8 mouse cellular contexts compared by ENCODE assay signal in the genomic region with DNA sequence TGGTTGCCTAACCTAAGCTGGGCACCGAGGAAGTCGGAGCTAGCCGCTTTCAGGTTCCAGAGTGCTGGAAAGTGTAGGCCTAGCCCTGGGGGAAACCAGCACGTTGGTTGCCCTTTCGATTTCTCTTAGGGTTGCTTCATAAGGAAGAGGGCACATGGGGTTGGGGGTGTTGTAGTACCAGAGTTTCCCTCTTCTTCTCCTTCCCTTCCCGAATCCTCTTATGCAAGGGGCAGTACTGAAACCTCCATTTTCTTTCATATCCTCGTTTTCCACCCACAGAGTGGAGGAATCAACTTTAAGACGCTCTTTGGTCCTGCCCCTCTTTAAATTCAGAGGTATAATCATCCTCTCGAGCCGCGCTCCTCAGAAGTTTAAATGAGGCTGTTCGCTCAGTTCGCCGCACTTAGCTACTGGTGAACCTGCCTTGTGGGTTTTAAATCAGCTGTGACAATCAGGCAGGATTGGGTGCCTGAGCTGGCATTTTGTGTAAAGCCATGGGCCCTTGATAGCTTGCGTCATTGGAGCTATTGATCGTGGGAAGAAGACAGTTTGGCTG. TPM values are rescaled to one million over a fixed set of nuclear protein-coding genes. Genes with fewer than 3 reads are reported as not detected.
DNase-seq lines count a peak whose midpoint lies in the region; ATAC-seq and TF ChIP-seq lines count a peak whose summit lies in the region.

No protein-coding gene starts in this region.

- peak overlapping the region; percentile 92 for H3K9ac ChIP-seq in heart, embryonic 16.5 days (ENCODE audit: low read length)
- peak overlapping the region; percentile 93 for H3K9ac ChIP-seq in liver, embryonic 14.5 days (replicated peaks)

- no peaks in the 10 kb centered on the region for H3K27me3 ChIP-seq in heart, embryonic 16.5 days (ENCODE audit: control insufficient read depth, insufficient read depth, low read length)
- H3K27me3 ChIP-seq in liver, embryonic 14.5 days (ENCODE audit: control insufficient read depth, insufficient read depth, low read length) = no peaks in the 10 kb centered on the region

- no peak for TF ChIP-seq CTCF in liver, embryonic 14.5 days (IDR thresholded peaks at IDR 0.05; ENCODE audit: low read depth)

- no peaks in the 10 kb centered on the region for H3K36me3 ChIP-seq in heart, embryonic 16.5 days (ENCODE audit: control insufficient read depth, insufficient read depth)
- H3K36me3 ChIP-seq in liver, embryonic 14.5 days (replicated peaks; ENCODE audit: control insufficient read depth, insufficient read depth, low read depth) = no peaks in the 10 kb centered on the region

- DNase-seq in layer of hippocampus, adult 11-12 months (ENCODE audit: low spot score) = peak; percentile 24
- DNase-seq in layer of hippocampus, adult 8-10 months (ENCODE audit: low spot score in 2 of 2) = no peak
- peak; percentile 41 for DNase-seq in embryo, embryonic 10 days (ENCODE audit: low spot score)
- peak in 1 of 3 experiments; percentile 64 for DNase-seq in liver, embryonic 14.5 days (ENCODE audit: low read depth in 3 of 3, low spot score in 3 of 3)
- DNase-seq in neural tube, embryonic 10.5 days (ENCODE audit: extremely low spot score, low spot score) = peak; percentile 31
- DNase-seq in cerebellum, postnatal 4 days (ENCODE audit: low spot score in 2 of 2) = no peak
- no peak for DNase-seq in frontal cortex, postnatal 10 days (ENCODE audit: low spot score in 2 of 2)

- H3K27ac ChIP-seq in heart, embryonic 16.5 days (ENCODE audit: low read length) = peak overlapping the region; percentile 88
- peak overlapping the region; percentile 88 for H3K27ac ChIP-seq in liver, embryonic 14.5 days

- peaks cover 22% of the 10 kb centered on the region for H3K4me1 ChIP-seq in heart, embryonic 16.5 days (ENCODE audit: control insufficient read depth, insufficient read depth, low read length)
- peaks cover 50 to 51% of the 10 kb centered on the region in 2 experiments for H3K4me1 ChIP-seq in liver, embryonic 14.5 days (replicated peaks; ENCODE audit: control insufficient read depth in 2 of 2, insufficient read depth in 2 of 2, low read length in 1 of 2)

- no peak for ATAC-seq in heart, embryonic 16.5 days (replicated peaks; ENCODE audit: extremely low read depth, insufficient read depth, low FRiP score)
- no peak for ATAC-seq in liver, embryonic 14.5 days (ENCODE audit: insufficient read depth)

- H3K4me3 ChIP-seq in heart, embryonic 16.5 days (ENCODE audit: low read length) = peak overlapping the region; percentile 85
- peak overlapping the region; percentile 78 to 92 for H3K4me3 ChIP-seq in liver, embryonic 14.5 days (ENCODE audit: insufficient read depth in 1 of 2, low read depth in 2 of 2, low read length in 2 of 2)

- WGBS in heart, embryonic 16.5 days = 2% methylated on average over 16 of the region's 16 CpGs
- WGBS in liver, embryonic 14.5 days (ENCODE audit: insufficient replicate concordance) = under 1% methylated on average over 16 of the region's 16 CpGs

- TF ChIP-seq EP300 in liver, embryonic 14.5 days (IDR thresholded peaks at IDR 0.05; ENCODE audit: low read depth) = no peak

- peak overlapping the region; percentile 70 for H3K4me2 ChIP-seq in heart, embryonic 16.5 days (ENCODE audit: low read depth, low read length)
- peak overlapping the region; percentile 92 for H3K4me2 ChIP-seq in liver, embryonic 14.5 days (ENCODE audit: low read depth)

- H3K9me3 ChIP-seq in heart, embryonic 16.5 days (replicated peaks; ENCODE audit: control insufficient read depth, low read length) = no peaks in the 10 kb centered on the region
- H3K9me3 ChIP-seq in liver, embryonic 14.5 days (ENCODE audit: control insufficient read depth, low read length) = no peaks in the 10 kb centered on the region

RNA-seq across cellular contexts. Expression of a gene that starts 1.4 kb away (rescaled TPM):
- 10 to 100 TPM; 91.6 to 96.7 (median 94.3) TPM for total RNA-seq in layer of hippocampus, adult 8-10 months (2022)
- 12.1 and 12.9 TPM in 2 replicates for polyA plus RNA-seq in heart, embryonic 16.5 days (2015; fragmentation: Nextera tagmentation; extraction: Ambion mirVana)
- polyA plus RNA-seq in liver, embryonic 14.5 days (2012; rRNA removed) = 21.1 and 25.5 TPM in 2 replicates
- 15.8 and 19.0 TPM in 2 replicates for polyA plus RNA-seq in liver, embryonic 14.5 days (2014; fragmentation: Nextera tagmentation; extraction: Ambion mirVana)

Comparison
In these comparisons a context has a peak if more than half of its experiments do, and no peak if none do; other contexts are left out.
1. DNase-seq: peak in layer of hippocampus, adult 11-12 months (single experiment), embryo, embryonic 10 days (single experiment) and neural tube, embryonic 10.5 days (single experiment); none in layer of hippocampus, adult 8-10 months (0 of 2), cerebellum, postnatal 4 days (0 of 2) and frontal cortex, postnatal 10 days (0 of 2).